38 mouse cellular contexts compared by ENCODE assay signal in the genomic region with DNA sequence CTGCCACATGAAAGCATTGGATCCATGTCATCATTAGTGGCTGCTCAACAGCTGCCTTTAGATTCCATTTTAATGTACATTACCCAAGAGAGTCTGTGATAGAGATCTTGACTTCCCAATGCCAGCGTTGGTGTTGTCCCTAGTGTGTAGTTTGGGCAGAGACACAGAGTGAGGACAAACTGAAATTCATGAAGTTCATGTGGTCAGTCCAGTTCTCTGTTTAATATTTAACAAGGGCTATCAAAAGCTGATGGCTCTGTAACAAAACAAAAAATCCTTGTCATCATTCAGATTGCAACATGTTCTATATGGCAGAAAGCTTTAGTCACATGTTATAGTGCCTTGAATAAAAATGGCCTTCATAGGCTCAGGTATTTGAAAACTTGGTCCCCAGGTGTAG. TPM values are rescaled to one million over a fixed set of nuclear protein-coding genes. Genes with fewer than 3 reads are reported as not detected.
"Had no signal": no experiment of that assay in that cellular context is flagged by ENCODE, and none has a peak within 500 bp of the region (broad histone marks: within the 10 kb centered on the region; RNA-seq: fewer than 3 reads in every experiment).

No protein-coding gene starts in this region.

- H3K4me3 ChIP-seq: gastrocnemius, adult 2 months; heart, embryonic 10.5 days; heart, embryonic 12.5 days; hindbrain, embryonic 10.5 days; hindbrain, embryonic 12.5 days; intestine, embryonic 15.5 days; layer of hippocampus, adult 2 months; left cerebral cortex, adult 2 months; limb, embryonic 10.5 days; limb, embryonic 12.5 days; liver, embryonic 13.5 days; liver, embryonic 15.5 days had no signal

- H3K36me3 ChIP-seq: heart, embryonic 10.5 days; heart, embryonic 12.5 days; hindbrain, embryonic 10.5 days; hindbrain, embryonic 12.5 days; intestine, embryonic 15.5 days; limb, embryonic 10.5 days; limb, embryonic 12.5 days; liver, embryonic 13.5 days; liver, embryonic 15.5 days had no signal

- H3K27ac ChIP-seq: gastrocnemius, adult 2 months; heart, embryonic 10.5 days; hindbrain, embryonic 10.5 days; hindbrain, embryonic 12.5 days; hindbrain, embryonic 14.5 days; intestine, embryonic 15.5 days; layer of hippocampus, adult 2 months; left cerebral cortex, adult 2 months; limb, embryonic 10.5 days; limb, embryonic 12.5 days; liver, embryonic 13.5 days; liver, embryonic 15.5 days had no signal

- H3K4me2 ChIP-seq: heart, embryonic 12.5 days; hindbrain, embryonic 12.5 days; hindbrain, embryonic 14.5 days; intestine, embryonic 15.5 days; limb, embryonic 12.5 days; liver, embryonic 13.5 days; liver, embryonic 15.5 days had no signal

- H3K9ac ChIP-seq: heart, embryonic 12.5 days; hindbrain, embryonic 12.5 days; hindbrain, embryonic 14.5 days; intestine, embryonic 15.5 days; limb, embryonic 12.5 days; liver, embryonic 13.5 days; liver, embryonic 15.5 days had no signal

- H3K9me3 ChIP-seq: intestine, embryonic 15.5 days; liver, embryonic 15.5 days had no signal

- H3K27me3 ChIP-seq: heart, embryonic 12.5 days; hindbrain, embryonic 12.5 days; intestine, embryonic 15.5 days; limb, embryonic 12.5 days; liver, embryonic 13.5 days; liver, embryonic 15.5 days had no signal

- H3K4me1 ChIP-seq: heart, embryonic 10.5 days; heart, embryonic 12.5 days; hindbrain, embryonic 10.5 days; hindbrain, embryonic 12.5 days; intestine, embryonic 15.5 days; limb, embryonic 10.5 days; limb, embryonic 12.5 days; liver, embryonic 13.5 days; liver, embryonic 15.5 days had no signal

- DNase-seq: gastrocnemius, adult 2 months; gastrocnemius, postnatal 10 days; gastrocnemius, postnatal 25 days; heart, adult 18-20 months; heart, postnatal 10 days; heart, postnatal 4 days; kidney, adult 18-20 months; kidney, postnatal 10 days; kidney, postnatal 25 days; kidney, postnatal 4 days; liver, embryonic 13.5 days had no signal

- ATAC-seq: hindbrain, embryonic 16.5 days; inflammation-experienced regulatory T-cells, adult 6 months; intestine, embryonic 15.5 days had no signal

RNA-seq across cellular contexts. Expression of a gene that starts 9.0 kb away (rescaled TPM):
- total RNA-seq: gastrocnemius, adult 2 months; gastrocnemius, postnatal 10 days; gastrocnemius, postnatal 25 days; gastrocnemius, postnatal 4 days; granulocyte monocyte progenitor cell, adult 5-6 weeks; heart, adult 18-20 months; heart, adult 8-10 months; heart, postnatal 10 days; heart, postnatal 25 days; heart, postnatal 4 days; layer of hippocampus, adult 2 months; layer of hippocampus, postnatal 10 days; layer of hippocampus, postnatal 25 days; left cerebral cortex, adult 2 months; left cerebral cortex, postnatal 14 days; left cerebral cortex, postnatal 36 days had no signal
- polyA plus RNA-seq: frontal cortex, adult 2 months; heart, embryonic 10.5 days; heart, embryonic 12.5 days; heart, embryonic 14.5 days; heart, embryonic 16.5 days; hindbrain, embryonic 10.5 days; hindbrain, embryonic 12.5 days; hindbrain, embryonic 14.5 days; hindbrain, embryonic 16.5 days; inflammation-experienced regulatory T-cells, adult 6 months; intestine, embryonic 15.5 days; kidney, embryonic 14.5 days; kidney, embryonic 16.5 days; limb, embryonic 10.5 days; limb, embryonic 12.5 days; limb, embryonic 14.5 days; liver, embryonic 13.5 days had no signal
